Mouse (Mus musculus): ENCODE data around the gene Zfp784.

GRCm38 (mm10) chr7:5081241-5081640 is 43.0 kb upstream of the Zfp784 start:
- TF ChIP-seq CTCF (IDR thresholded peaks at IDR 0.05; ENCODE audit: low read depth) (no peak), EP300 (IDR thresholded peaks at IDR 0.05; ENCODE audit: low read depth) (no peak)

All from heart, postnatal 0 days (tissue).